Mouse (Mus musculus) lung, embryonic 16.5 days (tissue): ENCODE data around the gene Noa1. TPM values are rescaled to one million over a fixed set of nuclear protein-coding genes. Genes with fewer than 3 reads are reported as not detected.

Source experiments
- ATAC-seq: fragments of 200-750 bp; cut with Nextera tagmentation; 2 replicates; pipeline ENCODE4 v1.8.0; 2017; ENCODE audit warnings: low read depth, mild to moderate bottlenecking, moderate library complexity
- H3K27ac ChIP-seq: fragments of 300-500 bp; sonication (generic); 2 replicates; pipeline ENCODE4 v1.5.1; 2014; ENCODE audit warnings: mild to moderate bottlenecking, control low read depth, low read length
- H3K27me3 ChIP-seq: fragments of 300-500 bp; sonication (generic); 2 replicates; pipeline ENCODE4 v1.6.1; 2014; ENCODE audit warnings: low read depth, low read length, mixed read lengths; ENCODE audit not compliant: control insufficient read depth, insufficient read depth
- H3K36me3 ChIP-seq: fragments of 300-500 bp; sonication (generic); 2 replicates; pipeline ENCODE4 v1.6.1; 2014; ENCODE audit warnings: low read length; ENCODE audit not compliant: control insufficient read depth, insufficient read depth
- H3K4me1 ChIP-seq: fragments of 300-500 bp; sonication (generic); replicated peaks from 2 replicates; pipeline ENCODE4 v1.6.1; 2014; ENCODE audit warnings: low read length, mixed read lengths; ENCODE audit not compliant: control insufficient read depth, insufficient read depth
- H3K4me2 ChIP-seq: fragments of 300-500 bp; sonication (generic); 2 replicates; pipeline ENCODE4 v1.6.1; 2014; ENCODE audit warnings: low read depth, low read length, control low read depth
- H3K4me3 ChIP-seq: fragments of 300-500 bp; sonication (generic); 2 replicates; pipeline ENCODE4 v1.5.1; 2014; ENCODE audit warnings: mild to moderate bottlenecking, low read length, control low read depth
- H3K9ac ChIP-seq: fragments of 300-500 bp; sonication (generic); 2 replicates; pipeline ENCODE4 v1.6.1; 2014; ENCODE audit warnings: low read length, control low read depth
- H3K9me3 ChIP-seq: fragments of 300-500 bp; sonication (generic); 2 replicates; pipeline ENCODE4 v1.6.1; 2016; ENCODE audit warnings: low read length; ENCODE audit not compliant: control insufficient read depth
- WGBS: fragments of 180-500 bp; shearing (Covaris S2); extraction: QIAGEN DNeasy Blood & Tissue Kit; methylation state at CpG from one replicate; pipeline ENCODE4 v1.1.7; 2014; 5-methylcytosine and 5-hydroxymethylcytosine counted together
- polyA plus RNA-seq: library from polyadenylated mRNA; unstranded; fragments of >200 nt; fragmentation: Nextera tagmentation; extraction: Ambion mirVana; gene quantifications from 2 replicates; pipeline ENCODE4 v1.2.1, GENCODE M21; 2015

The Noa1 gene
- polyA plus RNA-seq, 1 experiment from 2014 or later = 25.8 TPM

GRCm38 (mm10) chr5:77262105-77262504 lies 47.8 kb downstream of the Noa1 start:
- H3K27ac ChIP-seq = no peak overlapping the region
- no peak overlapping the region for H3K4me2 ChIP-seq
- no peaks in the 10 kb centered on the region for H3K9me3 ChIP-seq
- ATAC-seq = no peak
- no peaks in the 10 kb centered on the region for H3K4me1 ChIP-seq
- no peak overlapping the region for H3K9ac ChIP-seq
- no peak overlapping the region for H3K4me3 ChIP-seq
- WGBS = 86% methylated on average over 5 of the region's 5 CpGs
- H3K27me3 ChIP-seq = no peaks in the 10 kb centered on the region
- H3K36me3 ChIP-seq = no peaks in the 10 kb centered on the region

GRCm38 (mm10) chr5:77261137-77261536 lies 48.7 kb downstream of the Noa1 start:
- H3K9ac ChIP-seq = no peak overlapping the region
- WGBS = 74% methylated on average over 4 of the region's 4 CpGs
- H3K9me3 ChIP-seq = no peaks in the 10 kb centered on the region
- no peak overlapping the region for H3K4me2 ChIP-seq
- H3K36me3 ChIP-seq = no peaks in the 10 kb centered on the region
- H3K4me1 ChIP-seq = no peaks in the 10 kb centered on the region
- H3K27me3 ChIP-seq = no peaks in the 10 kb centered on the region
- ATAC-seq = no peak
- H3K27ac ChIP-seq = no peak overlapping the region
- no peak overlapping the region for H3K4me3 ChIP-seq

GRCm38 (mm10) chr5:77260141-77260540 lies 49.7 kb downstream of the Noa1 start:
- Histone ChIP-seq H3K9ac (no peak overlapping the region), H3K27ac (no peak overlapping the region), H3K4me1 (no peaks in the 10 kb centered on the region), H3K27me3 (no peaks in the 10 kb centered on the region), H3K4me2 (no peak overlapping the region), H3K4me3 (no peak overlapping the region), H3K9me3 (no peaks in the 10 kb centered on the region), H3K36me3 (no peaks in the 10 kb centered on the region)
- 44% methylated on average over 6 of the region's 6 CpGs for WGBS
- no peak for ATAC-seq

GRCm38 (mm10) chr5:77259315-77259714 lies 50.6 kb downstream of the Noa1 start:
- no peak overlapping the region for H3K27ac ChIP-seq
- H3K4me1 ChIP-seq = no peaks in the 10 kb centered on the region
- no peak overlapping the region for H3K4me2 ChIP-seq
- H3K9ac ChIP-seq = no peak overlapping the region
- no peak overlapping the region for H3K4me3 ChIP-seq
- no peaks in the 10 kb centered on the region for H3K27me3 ChIP-seq
- no peaks in the 10 kb centered on the region for H3K9me3 ChIP-seq
- no peak for ATAC-seq
- no peaks in the 10 kb centered on the region for H3K36me3 ChIP-seq

- Histone ChIP-seq H3K9ac (no peak overlapping the region), H3K36me3 (no peaks in the 10 kb centered on the region), H3K27ac (no peak overlapping the region), H3K4me3 (no peak overlapping the region), H3K27me3 (no peaks in the 10 kb centered on the region), H3K4me2 (no peak overlapping the region), H3K4me1 (no peaks in the 10 kb centered on the region), H3K9me3 (no peaks in the 10 kb centered on the region)
- ATAC-seq = no peak
- 59% methylated on average over 3 of the region's 3 CpGs for WGBS
These were observed 52.3 kb downstream of the Noa1 start for GRCm38 (mm10) chr5:77257603-77258002.

GRCm38 (mm10) chr5:77254402-77254801 lies 55.5 kb downstream of the Noa1 start:
- WGBS = 68% methylated on average over 3 of the region's 3 CpGs
- Histone ChIP-seq H3K9ac (no peak overlapping the region), H3K4me2 (no peak overlapping the region), H3K4me3 (no peak overlapping the region), H3K27ac (no peak overlapping the region), H3K27me3 (no peaks in the 10 kb centered on the region), H3K4me1 (no peaks in the 10 kb centered on the region), H3K36me3 (no peaks in the 10 kb centered on the region), H3K9me3 (no peaks in the 10 kb centered on the region)
- no peak for ATAC-seq

- no peak overlapping the region for H3K9ac ChIP-seq
- no peaks in the 10 kb centered on the region for H3K27me3 ChIP-seq
- 62% methylated on average over 1 of the region's 1 CpGs for WGBS
- ATAC-seq = no peak
- no peaks in the 10 kb centered on the region for H3K36me3 ChIP-seq
- H3K9me3 ChIP-seq = no peaks in the 10 kb centered on the region
- H3K4me3 ChIP-seq = no peak overlapping the region
- H3K27ac ChIP-seq = no peak overlapping the region
- no peaks in the 10 kb centered on the region for H3K4me1 ChIP-seq
- H3K4me2 ChIP-seq = no peak overlapping the region
These were observed 56.7 kb downstream of the Noa1 start for GRCm38 (mm10) chr5:77253154-77253553.

GRCm38 (mm10) chr5:77252115-77252827 lies 57.6 kb downstream of the Noa1 start:
- Histone ChIP-seq H3K4me2 (no peak overlapping the region), H3K9me3 (no peaks in the 10 kb centered on the region), H3K27ac (no peak overlapping the region), H3K36me3 (no peaks in the 10 kb centered on the region), H3K27me3 (no peaks in the 10 kb centered on the region), H3K4me3 (no peak overlapping the region), H3K4me1 (no peaks in the 10 kb centered on the region), H3K9ac (no peak overlapping the region)
- ATAC-seq = no peak
- WGBS = 60% methylated on average over 8 of the region's 8 CpGs

- no peaks in the 10 kb centered on the region for H3K36me3 ChIP-seq
- ATAC-seq = no peak
- no peak overlapping the region for H3K27ac ChIP-seq
- no peaks in the 10 kb centered on the region for H3K27me3 ChIP-seq
- no peak overlapping the region for H3K4me2 ChIP-seq
- H3K4me3 ChIP-seq = no peak overlapping the region
- WGBS = 24% methylated on average over 5 of the region's 5 CpGs
- no peaks in the 10 kb centered on the region for H3K9me3 ChIP-seq
- H3K9ac ChIP-seq = no peak overlapping the region
- no peaks in the 10 kb centered on the region for H3K4me1 ChIP-seq
These were observed 58.2 kb downstream of the Noa1 start for GRCm38 (mm10) chr5:77251656-77252055.

- 65% methylated on average over 9 of the region's 9 CpGs for WGBS
- no peak overlapping the region for H3K9ac ChIP-seq
- H3K4me2 ChIP-seq = no peak overlapping the region
- H3K4me3 ChIP-seq = no peak overlapping the region
- no peak overlapping the region for H3K27ac ChIP-seq
- H3K27me3 ChIP-seq = no peaks in the 10 kb centered on the region
- no peaks in the 10 kb centered on the region for H3K9me3 ChIP-seq
- no peak for ATAC-seq
- H3K4me1 ChIP-seq = peaks cover 5% of the 10 kb centered on the region; the same call in 1 of the 2 replicates
- no peaks in the 10 kb centered on the region for H3K36me3 ChIP-seq
These were observed 59.8 kb downstream of the Noa1 start for GRCm38 (mm10) chr5:77250083-77250482.
